Mouse (Mus musculus) midbrain, embryonic 10.5 days (tissue): ENCODE data around the gene Akap8. TPM values are rescaled to one million over a fixed set of nuclear protein-coding genes. Genes with fewer than 3 reads are reported as not detected.

Experiments
- DNase-seq: peaks from one replicate; pipeline ENCODE4 v3.0.0-alpha.2; 2017; ENCODE audit warnings: low spot score
- H3K27ac ChIP-seq: fragments of 300-500 bp; sonication (generic); replicated peaks from 2 replicates; pipeline ENCODE4 v1.5.1; 2016; ENCODE audit warnings: mild to moderate bottlenecking
- H3K27me3 ChIP-seq: fragments of 300-500 bp; sonication (generic); 2 replicates; pipeline ENCODE4 v1.6.1; 2016; ENCODE audit warnings: low read depth, mild to moderate bottlenecking; ENCODE audit not compliant: poor library complexity, severe bottlenecking
- H3K36me3 ChIP-seq: fragments of 300-500 bp; sonication (generic); 2 replicates; pipeline ENCODE4 v1.6.1; 2016; ENCODE audit warnings: mild to moderate bottlenecking, moderate library complexity
- H3K4me1 ChIP-seq: fragments of 300-500 bp; sonication (generic); 2 replicates; pipeline ENCODE4 v1.6.1; 2016
- H3K4me3 ChIP-seq: fragments of 300-500 bp; sonication (generic); 2 replicates; pipeline ENCODE4 v1.5.1; 2016; ENCODE audit warnings: mild to moderate bottlenecking, moderate library complexity
- H3K9me3 ChIP-seq: fragments of 300-500 bp; sonication (generic); replicated peaks from 2 replicates; pipeline ENCODE4 v1.6.1; 2016; ENCODE audit warnings: mild to moderate bottlenecking
- whole genome bisulfite sequencing: fragments of 180-500 bp; shearing (Covaris S2); methylation state at CpG from one replicate; pipeline ENCODE4 v1.1.7; 2016; 5-methylcytosine and 5-hydroxymethylcytosine counted together
- polyA plus RNA-seq: library from polyadenylated mRNA; unstranded; fragments of >200 nt; fragmentation: Nextera tagmentation; extraction: Ambion mirVana; gene quantifications from 2 replicates; pipeline ENCODE4 v1.2.1, GENCODE M21; 2016

Akap8 gene
- polyA plus RNA-seq, 1 experiment from 2014 or later: 130 TPM

DNA sequence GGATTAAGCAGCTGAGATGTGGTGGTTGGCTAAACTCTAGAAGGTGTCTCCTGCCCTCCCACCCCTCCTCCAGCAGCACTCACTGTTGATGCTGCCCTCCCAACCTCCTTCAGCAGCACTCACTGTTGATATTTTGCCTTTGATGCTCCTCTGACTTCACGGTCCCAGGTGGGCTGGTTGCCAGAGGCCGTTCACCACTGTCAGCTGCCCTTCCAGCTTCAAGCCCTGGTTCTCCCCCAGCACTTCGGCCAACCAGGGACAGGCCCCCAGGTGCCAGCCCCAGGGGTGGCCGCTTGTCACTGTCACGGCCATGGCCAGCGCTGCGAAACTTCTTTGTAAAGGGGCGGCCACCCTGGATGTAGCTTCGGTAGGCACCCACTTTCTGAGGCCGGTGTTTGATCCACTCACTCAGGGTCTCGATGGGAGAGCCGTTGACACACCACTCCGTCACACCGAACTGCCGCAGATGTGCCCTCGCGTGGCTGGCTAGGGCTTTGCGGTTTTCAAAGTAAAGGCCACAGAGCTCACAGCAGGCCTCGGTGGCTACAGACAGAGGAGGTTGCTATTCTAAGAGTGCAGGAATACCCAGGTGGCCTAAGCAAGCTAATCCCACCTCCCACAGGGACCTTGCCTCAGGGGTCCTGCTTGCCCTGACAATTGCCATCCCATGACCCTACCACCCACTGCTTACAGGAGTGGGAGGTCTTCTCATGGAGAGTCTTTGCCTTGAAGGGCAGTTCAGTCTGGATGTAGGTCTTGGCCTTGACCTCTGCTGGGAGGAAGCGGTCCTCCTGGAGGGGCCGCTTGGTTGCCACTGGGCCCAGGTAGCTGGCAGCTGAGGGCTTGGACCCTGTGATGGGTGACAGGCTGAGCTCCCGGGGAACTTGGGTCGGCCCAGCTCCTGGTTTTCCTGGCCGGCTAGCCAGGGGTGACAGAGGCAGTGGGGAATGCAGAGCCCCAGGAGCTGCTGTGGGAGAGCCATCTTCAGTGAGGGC is 36.0 kb upstream of the Akap8 start:
- DNase-seq: no peak
- peaks cover 88% of the 10 kb centered on the region for H3K36me3 ChIP-seq

DNA sequence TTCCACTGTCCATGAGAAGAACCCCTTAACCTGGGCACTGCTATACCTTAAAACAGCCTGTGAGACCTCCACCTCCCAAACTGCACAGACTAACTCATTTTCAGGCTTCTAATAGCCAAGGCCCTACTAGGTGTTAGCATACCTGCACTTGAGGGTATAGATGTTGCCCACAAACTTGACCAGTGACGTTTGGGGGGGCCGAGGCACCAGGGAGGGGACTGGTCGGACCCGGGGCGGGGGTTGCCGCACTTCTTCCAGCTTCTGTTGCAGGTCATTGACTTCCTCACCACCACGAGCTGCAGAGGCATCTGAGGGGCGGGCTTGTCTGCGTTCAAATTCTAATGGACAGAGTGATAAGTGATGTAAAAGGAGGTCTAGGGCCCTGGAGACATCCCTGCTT is 35.2 kb upstream of the Akap8 start:
- Histone ChIP-seq H3K36me3 (peaks cover 81% of the 10 kb centered on the region), H3K27ac (no peak overlapping the region), H3K4me1 (peaks cover 26% of the 10 kb centered on the region), H3K27me3 (no peaks in the 10 kb centered on the region), H3K4me3 (no peak overlapping the region), H3K9me3 (no peaks in the 10 kb centered on the region)
- 90% methylated on average over 9 of the region's 9 CpGs for WGBS
- DNase-seq: no peak

More for the DNA sequence above, 36.0 kb upstream of the Akap8 start:
- Histone ChIP-seq H3K9me3 (no peaks in the 10 kb centered on the region), H3K27ac (no peak overlapping the region), H3K4me1 (peaks cover 30% of the 10 kb centered on the region), H3K4me3 (no peak overlapping the region), H3K27me3 (no peaks in the 10 kb centered on the region)
- 86% methylated on average over 24 of the region's 24 CpGs for WGBS

DNA sequence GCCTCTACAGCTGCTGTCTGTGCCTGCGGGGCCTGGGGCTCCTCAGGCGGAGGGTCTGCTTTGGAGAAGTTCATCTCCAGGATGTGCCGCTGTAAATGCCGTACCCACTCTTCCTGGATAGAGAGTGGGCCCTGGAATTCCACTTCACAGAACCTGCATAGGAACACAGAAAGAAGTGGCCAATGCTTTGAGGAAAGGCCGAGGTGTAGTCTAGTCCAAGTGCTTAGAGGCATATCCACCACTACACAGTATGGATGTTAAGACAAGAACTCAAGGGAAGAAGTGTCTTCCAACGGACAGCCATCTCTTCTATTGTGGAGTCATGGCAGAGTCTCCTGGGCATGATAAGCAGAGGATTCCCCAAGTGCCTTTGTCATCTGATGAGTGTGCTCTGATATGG is 34.0 kb upstream of the Akap8 start:
- no peaks in the 10 kb centered on the region for H3K27me3 ChIP-seq
- H3K4me1 ChIP-seq: peaks cover 31% of the 10 kb centered on the region
- DNase-seq: no peak
- no peaks in the 10 kb centered on the region for H3K9me3 ChIP-seq
- H3K4me3 ChIP-seq: no peak overlapping the region
- H3K27ac ChIP-seq: no peak overlapping the region
- peaks cover 68% of the 10 kb centered on the region for H3K36me3 ChIP-seq
- WGBS: 92% methylated on average over 6 of the region's 6 CpGs

DNA sequence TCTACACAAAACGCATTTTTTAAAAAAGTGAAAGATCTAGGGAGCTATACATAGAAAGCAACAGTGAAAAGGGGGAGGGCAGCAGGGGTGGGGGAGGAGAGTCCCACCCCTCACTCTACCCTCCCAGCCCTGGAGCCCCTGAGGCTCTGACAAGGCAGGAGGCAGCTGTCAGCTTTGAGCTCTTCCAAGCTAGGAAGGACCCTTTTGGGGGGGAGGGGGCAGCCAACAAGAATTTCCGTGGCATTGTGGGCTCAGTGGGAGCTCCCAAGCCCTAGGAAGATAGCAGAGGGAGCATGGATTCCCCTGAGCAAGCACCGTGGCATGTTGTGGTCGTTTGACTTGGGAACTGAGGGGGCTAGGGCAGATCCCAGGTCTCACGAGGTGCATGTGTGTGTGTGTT is 33.2 kb upstream of the Akap8 start:
- H3K4me3 ChIP-seq: no peak overlapping the region

DNA sequence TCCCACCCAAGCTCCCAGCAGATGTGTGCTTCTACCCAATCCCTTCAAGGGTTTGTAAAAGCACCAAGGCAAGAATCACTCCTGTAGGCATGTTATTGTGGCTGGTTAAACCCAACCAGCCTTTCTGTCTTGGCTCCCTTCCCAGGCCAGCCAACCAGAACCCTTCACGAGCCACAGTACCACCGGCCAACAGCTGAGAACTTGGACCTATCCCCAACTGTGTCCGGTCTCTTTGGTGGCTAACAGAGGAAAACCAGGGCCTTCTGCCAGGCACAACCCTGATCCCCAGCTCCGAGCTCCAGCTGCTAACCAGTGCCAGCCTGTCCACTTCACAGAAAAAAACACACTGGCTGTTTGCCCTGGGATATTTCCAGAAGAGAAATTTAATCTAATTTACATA is 32.7 kb upstream of the Akap8 start:
- Histone ChIP-seq H3K4me3 (no peak overlapping the region), H3K36me3 (peaks cover 55% of the 10 kb centered on the region), H3K4me1 (peaks cover 44% of the 10 kb centered on the region), H3K9me3 (no peaks in the 10 kb centered on the region), H3K27me3 (no peaks in the 10 kb centered on the region), H3K27ac (no peak overlapping the region; the same call in 1 of the 2 replicates)
- DNase-seq: no peak
- WGBS: 73% methylated on average over 4 of the region's 4 CpGs

More for the DNA sequence above, 33.2 kb upstream of the Akap8 start:
- Histone ChIP-seq H3K9me3 (no peaks in the 10 kb centered on the region), H3K4me1 (peaks cover 39% of the 10 kb centered on the region), H3K27ac (no peak overlapping the region; the same call in 1 of the 2 replicates), H3K27me3 (no peaks in the 10 kb centered on the region), H3K36me3 (peaks cover 60% of the 10 kb centered on the region)
- 63% methylated on average over 5 of the region's 5 CpGs for WGBS
- no peak for DNase-seq

DNA sequence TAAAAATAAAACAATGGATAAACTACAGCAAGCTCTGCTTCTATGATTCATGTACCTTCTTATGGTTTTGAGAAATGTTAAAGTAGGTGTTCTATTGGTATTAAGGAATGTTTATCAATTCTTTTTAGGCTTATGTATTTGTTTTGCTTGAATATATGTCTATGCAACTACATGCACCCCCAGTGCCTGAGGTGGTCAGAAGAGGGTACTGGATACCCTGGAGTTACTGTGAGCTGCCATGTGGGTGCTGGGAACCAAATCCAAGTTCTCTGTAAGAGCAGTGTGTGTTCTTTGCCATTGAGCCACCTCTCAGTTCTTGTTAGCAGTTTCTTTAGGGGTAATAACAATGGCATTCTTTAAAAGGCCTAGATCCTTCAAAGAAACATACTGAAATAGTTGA is 30.7 kb upstream of the Akap8 start:
- H3K27ac ChIP-seq: no peak overlapping the region
- peaks cover 35% of the 10 kb centered on the region for H3K36me3 ChIP-seq
- peaks cover 56% of the 10 kb centered on the region for H3K4me1 ChIP-seq
- H3K27me3 ChIP-seq: no peaks in the 10 kb centered on the region
- no peak overlapping the region for H3K4me3 ChIP-seq
- no peaks in the 10 kb centered on the region for H3K9me3 ChIP-seq
- DNase-seq: no peak

DNA sequence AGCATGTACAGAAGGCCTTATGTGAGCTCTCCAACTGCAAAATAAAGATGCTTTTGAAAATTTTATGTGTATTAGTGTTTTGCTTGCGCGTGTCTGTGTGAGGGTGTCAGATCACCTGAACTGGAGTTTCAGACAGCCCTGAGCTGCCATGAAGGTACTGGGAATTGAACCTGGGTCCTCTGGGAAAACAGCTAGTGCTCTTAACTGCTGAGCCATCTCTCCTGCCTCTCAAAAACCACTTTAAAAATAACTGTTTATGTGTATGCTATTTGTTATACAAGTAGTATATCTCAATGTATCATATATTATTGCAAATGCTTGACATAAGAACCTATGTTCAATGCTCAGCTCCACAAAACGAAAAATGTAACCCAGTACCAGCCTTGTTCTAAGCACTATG is 30.2 kb upstream of the Akap8 start:
- WGBS: 75% methylated on average over 3 of the region's 3 CpGs
- Histone ChIP-seq H3K4me3 (peak overlapping the region; percentile 88), H3K27me3 (no peaks in the 10 kb centered on the region), H3K9me3 (no peaks in the 10 kb centered on the region), H3K27ac (no peak overlapping the region), H3K4me1 (peaks cover 56% of the 10 kb centered on the region), H3K36me3 (peaks cover 30% of the 10 kb centered on the region)
- no peak for DNase-seq

DNA sequence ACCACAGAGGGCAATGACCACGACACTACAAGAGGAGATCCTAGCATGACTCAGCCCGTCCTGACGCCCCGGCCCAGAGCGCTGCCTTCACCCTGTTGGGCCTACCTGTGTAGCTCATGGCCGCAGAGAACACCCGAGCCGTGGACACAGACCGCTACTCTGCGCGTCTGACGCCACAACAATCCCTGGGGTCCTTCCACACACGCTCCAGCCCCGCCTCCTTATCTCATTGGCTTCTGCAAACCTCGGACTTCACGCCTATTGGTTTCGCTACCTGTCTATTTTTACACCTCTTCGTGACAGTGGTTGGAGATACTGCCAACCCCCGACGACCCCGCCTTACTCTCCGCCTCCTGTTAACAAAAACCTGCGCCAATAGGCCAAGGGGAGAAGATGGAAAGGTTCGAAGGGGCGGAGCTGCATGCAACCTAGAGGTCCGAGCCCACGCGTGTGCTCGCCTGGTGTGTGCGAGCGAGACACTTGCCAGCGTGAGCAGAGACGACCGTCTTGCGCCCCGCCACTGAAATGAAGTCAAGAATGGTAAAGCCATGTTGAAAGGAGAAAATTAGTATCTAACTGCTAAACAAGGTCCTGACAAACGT is 29.4 kb upstream of the Akap8 start, which contains the start of gene Akap8l:
Gene Akap8l (minus strand): TSS at position 226 of the 602 bp plus-strand sequence.
- no peaks in the 10 kb centered on the region for H3K27me3 ChIP-seq
- peaks cover 23% of the 10 kb centered on the region for H3K36me3 ChIP-seq
- WGBS: under 1% methylated on average over 37 of the region's 37 CpGs
- no peaks in the 10 kb centered on the region for H3K9me3 ChIP-seq
- peak; percentile 92 for DNase-seq
- H3K27ac ChIP-seq: peak within 1 kb of the TSS; percentile 90
- H3K4me3 ChIP-seq: peak within 1 kb of the TSS; percentile 88
- peaks cover 56% of the 10 kb centered on the region for H3K4me1 ChIP-seq

DNA sequence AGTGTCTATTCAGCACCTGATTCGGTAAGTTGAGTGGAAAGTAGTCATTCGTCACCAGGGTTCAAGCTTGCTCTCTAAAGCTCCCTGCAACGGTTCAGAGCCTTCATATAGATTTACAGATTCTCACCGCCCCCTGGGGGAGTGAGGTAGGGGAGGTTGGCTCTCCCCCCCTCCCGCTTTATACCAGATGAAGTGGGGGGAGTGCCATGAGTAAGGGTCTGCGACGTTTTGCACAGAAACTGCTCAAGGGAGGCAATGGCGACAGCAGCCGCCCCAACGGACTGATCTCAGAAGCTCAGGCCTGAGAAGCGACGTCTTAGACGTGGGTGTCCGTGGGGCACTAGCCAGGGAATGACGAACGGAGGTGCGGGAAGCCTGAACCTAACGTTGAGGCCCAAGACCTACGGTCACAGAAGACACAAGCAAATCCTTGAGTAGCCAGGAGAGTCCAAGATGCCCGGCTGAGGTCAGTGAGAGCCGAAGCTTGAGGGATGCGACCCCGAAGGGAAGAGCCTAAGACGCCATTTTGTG is 28.9 kb upstream of the Akap8 start:
- Histone ChIP-seq H3K27ac (peak overlapping the region; percentile 90), H3K4me1 (peaks cover 55% of the 10 kb centered on the region), H3K36me3 (peaks cover 21% of the 10 kb centered on the region), H3K4me3 (peak overlapping the region; percentile 88), H3K27me3 (no peaks in the 10 kb centered on the region), H3K9me3 (no peaks in the 10 kb centered on the region)
- WGBS: under 1% methylated on average over 24 of the region's 24 CpGs
- no peak for DNase-seq

DNA sequence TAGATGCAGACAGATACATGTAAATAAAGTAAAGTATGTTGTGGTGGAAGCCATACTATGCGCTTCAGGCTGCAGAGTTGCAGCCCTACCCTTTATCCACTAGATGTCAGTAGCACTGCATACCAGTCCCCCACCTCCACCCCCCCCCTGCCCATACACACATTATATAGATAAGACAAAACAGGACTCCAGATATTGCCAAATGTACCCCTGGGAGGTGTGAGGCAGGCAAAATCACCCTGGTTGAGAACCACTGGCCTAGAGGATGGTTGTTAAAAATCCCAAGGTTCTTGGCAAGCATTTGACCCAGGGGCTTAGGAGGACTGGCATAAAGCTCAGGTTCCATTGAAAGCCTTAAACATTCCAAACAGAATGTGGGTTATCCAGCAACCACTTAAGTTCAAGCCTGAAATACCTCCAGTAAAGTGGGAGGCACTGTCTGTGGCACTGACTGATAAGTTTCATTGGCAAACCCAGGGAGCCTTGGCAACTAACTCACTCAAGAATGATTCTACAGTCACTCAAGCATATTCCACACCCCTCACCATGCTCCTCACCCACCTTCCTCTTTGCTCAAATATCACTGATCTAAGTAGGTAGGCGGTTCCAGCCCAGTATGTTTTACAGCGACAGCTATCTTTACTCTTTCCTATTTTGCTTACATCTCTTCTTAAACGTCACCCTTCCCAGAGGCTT is 28.1 kb upstream of the Akap8 start:
- H3K4me1 ChIP-seq: peaks cover 47% of the 10 kb centered on the region
- H3K4me3 ChIP-seq: peak overlapping the region; percentile 88
- 16% methylated on average over 4 of the region's 4 CpGs for WGBS
- DNase-seq: peak; percentile 50
- H3K27ac ChIP-seq: no peak overlapping the region
- peaks cover 21% of the 10 kb centered on the region for H3K36me3 ChIP-seq
- H3K27me3 ChIP-seq: no peaks in the 10 kb centered on the region
- no peaks in the 10 kb centered on the region for H3K9me3 ChIP-seq

DNA sequence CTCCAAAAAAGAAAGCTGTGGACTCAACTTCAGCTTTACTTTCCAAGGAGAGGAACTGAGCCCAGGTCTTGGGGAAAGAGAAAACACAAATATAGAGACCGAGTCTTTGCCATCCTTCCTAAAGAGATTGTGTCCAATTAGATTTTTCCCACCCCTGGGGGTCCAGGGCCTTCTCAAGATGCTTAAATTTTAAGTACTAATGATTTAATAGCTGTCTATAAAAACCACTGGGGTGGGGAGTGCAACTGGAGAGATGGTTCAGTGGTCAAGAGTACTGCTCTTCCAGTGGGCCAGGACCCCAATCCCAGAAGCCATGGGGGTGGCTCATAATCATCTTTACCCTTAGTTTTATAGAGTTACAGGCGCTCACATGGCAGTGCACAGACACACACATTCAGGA is 27.4 kb upstream of the Akap8 start:
- Histone ChIP-seq H3K4me1 (peaks cover 40% of the 10 kb centered on the region), H3K27ac (no peak overlapping the region), H3K27me3 (no peaks in the 10 kb centered on the region), H3K36me3 (peaks cover 21% of the 10 kb centered on the region), H3K9me3 (no peaks in the 10 kb centered on the region), H3K4me3 (no peak overlapping the region)
- no peak for DNase-seq
- 94% methylated on average over 2 of the region's 2 CpGs for WGBS

DNA sequence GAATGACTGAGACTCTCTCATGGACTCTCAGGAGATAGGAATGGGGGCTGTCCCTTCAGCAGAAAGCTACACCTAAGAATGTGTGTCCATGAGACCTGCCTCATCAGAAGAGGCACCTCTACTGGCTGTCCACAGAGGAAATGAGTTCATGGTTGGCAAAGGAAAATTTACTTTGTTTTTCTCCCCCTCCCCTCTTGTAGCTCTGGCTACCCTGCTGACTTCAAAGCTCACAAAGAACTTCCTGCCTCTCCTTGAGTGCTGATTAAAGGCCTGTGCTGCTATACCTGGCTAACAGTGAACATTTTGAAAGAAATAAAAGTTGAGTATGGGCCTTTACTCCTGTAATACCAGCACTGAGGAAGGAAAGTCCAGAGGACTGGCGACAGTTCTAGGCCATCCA is 20.1 kb upstream of the Akap8 start:
- no peaks in the 10 kb centered on the region for H3K9me3 ChIP-seq
- H3K4me1 ChIP-seq: no peaks in the 10 kb centered on the region
- H3K27ac ChIP-seq: no peak overlapping the region
- WGBS: 91% methylated on average over 1 of the region's 1 CpGs
- peaks cover 79% of the 10 kb centered on the region for H3K36me3 ChIP-seq
- DNase-seq: no peak
- H3K27me3 ChIP-seq: no peaks in the 10 kb centered on the region
- no peak overlapping the region for H3K4me3 ChIP-seq
